Mouse (Mus musculus): ENCODE measurements around the gene Rad51c.
"Not testable (repeated sequence)": the region's sequence is repeated elsewhere in the genome, so short reads cannot be mapped to it uniquely, and the experiment has no call there.

DNA sequence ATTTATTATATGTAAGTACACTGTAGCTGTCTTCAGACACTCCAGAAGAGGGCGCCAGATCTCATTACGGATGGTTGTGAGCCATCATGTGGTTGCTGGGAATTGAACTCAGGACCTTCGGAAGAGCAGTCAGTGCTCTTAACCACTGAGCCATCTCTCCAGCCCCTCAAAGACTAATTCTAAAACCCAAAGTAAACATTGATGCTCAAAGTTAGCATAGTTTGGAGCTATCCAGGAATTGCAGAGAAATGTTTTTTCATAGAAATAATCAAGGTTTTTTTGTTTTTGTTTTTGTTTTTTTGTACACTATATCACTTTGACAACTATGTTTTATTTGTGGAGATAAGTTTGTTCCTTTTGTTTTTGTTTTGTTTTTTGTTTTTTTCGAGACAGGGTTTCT lies 40.8 kb upstream of the Rad51c start:
- not testable (repeated sequence) for TF ChIP-seq POLR2A, CTCF (IDR thresholded peaks at IDR 0.05; ENCODE audit: extremely low read depth, insufficient read depth, low read length)

Measured in cortical plate, adult 2 months (tissue).